Mouse (Mus musculus): ENCODE measurements around the gene Gm20388.

- TF ChIP-seq CTCF (conservative IDR thresholded peaks at IDR 0.05; ENCODE audit: insufficient read depth, insufficient read length, low read depth, low read length) (0 out of 2 replicates have a peak, but pooled peaks have one; percentile 19), POLR2A (IDR thresholded peaks at IDR 0.05; ENCODE audit: low read depth, low read length) (no peak)
Observed at GRCm38 (mm10) chr8:121374284-121374683, 1463.6 kb downstream of the Gm20388 start.

All from kidney, adult 2 months (tissue).